In the genomic region with DNA sequence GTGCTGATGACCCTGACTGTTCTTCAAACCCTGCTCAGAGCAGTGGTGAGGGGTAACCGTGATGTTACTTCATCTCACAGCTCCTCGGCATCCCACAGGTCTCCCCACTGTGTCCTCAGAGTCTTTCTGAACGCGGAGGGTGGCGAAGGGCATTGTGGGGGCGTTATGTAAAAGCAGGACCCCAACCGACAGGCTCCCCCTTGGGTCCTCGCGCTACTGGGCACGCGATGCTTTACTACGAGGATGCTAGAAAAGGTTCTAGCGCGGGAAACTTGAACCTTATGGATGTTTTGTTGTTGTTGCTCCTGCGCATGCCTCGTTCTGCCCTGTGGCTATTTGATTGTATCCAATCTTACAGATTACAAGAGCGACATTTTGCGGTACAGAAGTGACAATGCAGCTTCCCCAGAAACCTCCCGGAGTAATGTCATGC, we compare ENCODE assay signal across 8 mouse cellular contexts. TPM values are rescaled to one million over a fixed set of nuclear protein-coding genes. Genes with fewer than 3 reads are reported as not detected.
DNase-seq lines count a peak whose midpoint lies in the region; ATAC-seq lines count a peak whose summit lies in the region.

A gene (minus strand): TSS at position 183 of the 433 bp plus-strand sequence.

- H3K4me1 ChIP-seq in limb, embryonic 11.5 days (ENCODE audit: control insufficient read depth, insufficient read depth, low read length), result peaks cover 16% of the 10 kb centered on the region; the same call in 1 of the 2 replicates
- H3K4me1 ChIP-seq in midbrain, embryonic 12.5 days, result peaks cover 37% of the 10 kb centered on the region
- H3K4me1 ChIP-seq in stomach, embryonic 16.5 days (ENCODE audit: control insufficient read depth, insufficient read depth, low read length), result peaks cover 31% of the 10 kb centered on the region

- H3K9ac ChIP-seq in limb, embryonic 11.5 days (ENCODE audit: low read length), result peak within 1 kb of the TSS; percentile 94
- H3K9ac ChIP-seq in midbrain, embryonic 12.5 days (replicated peaks), result peak within 1 kb of the TSS; percentile 96
- peak within 1 kb of the TSS; percentile 89 for H3K9ac ChIP-seq in stomach, embryonic 16.5 days (ENCODE audit: low read length)

- H3K4me3 ChIP-seq in limb, embryonic 11.5 days (ENCODE audit: low read depth, low read length), result peak within 1 kb of the TSS; percentile 82
- peak within 1 kb of the TSS; percentile 96 for H3K4me3 ChIP-seq in midbrain, embryonic 12.5 days
- H3K4me3 ChIP-seq in stomach, embryonic 16.5 days (replicated peaks; ENCODE audit: low read length), result peak within 1 kb of the TSS; percentile 61

- peaks cover 17% of the 10 kb centered on the region for H3K36me3 ChIP-seq in limb, embryonic 11.5 days (ENCODE audit: control insufficient read depth, insufficient read depth, low read length)
- H3K36me3 ChIP-seq in midbrain, embryonic 12.5 days, result peaks cover 44% of the 10 kb centered on the region
- H3K36me3 ChIP-seq in stomach, embryonic 16.5 days (ENCODE audit: control insufficient read depth, insufficient read depth, low read length), result 0 out of 2 replicates have a peak, but pooled peaks cover 13% of the 10 kb centered on the region

- no peak for DNase-seq in adrenal gland, postnatal 4 days (ENCODE audit: low spot score in 2 of 2)
- peak; percentile 31 to 39 for DNase-seq in heart, adult 9 months (ENCODE audit: low spot score in 2 of 2)
- peak; percentile 44 to 51 for DNase-seq in kidney, adult 8-10 months
- peak; percentile 66 for DNase-seq in limb, embryonic 11.5 days (ENCODE audit: low spot score)

- WGBS in limb, embryonic 11.5 days, result under 1% methylated on average over 19 of the region's 19 CpGs
- WGBS in midbrain, embryonic 12.5 days, result under 1% methylated on average over 19 of the region's 19 CpGs
- WGBS in stomach, embryonic 16.5 days, result 1% methylated on average over 19 of the region's 19 CpGs

- no peak for ATAC-seq in CD4-positive, CD25-positive, alpha-beta regulatory T cell, adult 4 months
- no peak for ATAC-seq in erythroblast, adult 5-6 weeks (replicated peaks; ENCODE audit: low FRiP score, poor library complexity, severe bottlenecking)
- ATAC-seq in limb, embryonic 11.5 days (ENCODE audit: insufficient number of reproducible peaks, low FRiP score, low TSS enrichment, low read depth), result peak; percentile 18; the same call in 1 of the 2 replicates
- no peak; the same call in 1 of the 2 replicates for ATAC-seq in midbrain, embryonic 12.5 days (ENCODE audit: low FRiP score, low read depth)
- no peak; the same call in 1 of the 2 replicates for ATAC-seq in stomach, embryonic 16.5 days (ENCODE audit: insufficient read depth, low FRiP score)

- peak within 1 kb of the TSS; percentile 98 for H3K4me2 ChIP-seq in limb, embryonic 11.5 days (ENCODE audit: low read depth, severe bottlenecking)
- peak within 1 kb of the TSS; percentile 99 for H3K4me2 ChIP-seq in midbrain, embryonic 12.5 days (replicated peaks)
- H3K4me2 ChIP-seq in stomach, embryonic 16.5 days (ENCODE audit: low read depth, low read length), result peak within 1 kb of the TSS; percentile 97

- H3K27me3 ChIP-seq in limb, embryonic 11.5 days (ENCODE audit: control insufficient read depth, insufficient read depth, low read length), result no peaks in the 10 kb centered on the region
- H3K27me3 ChIP-seq in midbrain, embryonic 12.5 days, result no peaks in the 10 kb centered on the region
- H3K27me3 ChIP-seq in stomach, embryonic 16.5 days (ENCODE audit: control insufficient read depth, insufficient read depth, low read length), result no peaks in the 10 kb centered on the region

- no peaks in the 10 kb centered on the region for H3K9me3 ChIP-seq in limb, embryonic 11.5 days (ENCODE audit: control insufficient read depth, low read length)
- no peaks in the 10 kb centered on the region for H3K9me3 ChIP-seq in midbrain, embryonic 12.5 days
- no peaks in the 10 kb centered on the region for H3K9me3 ChIP-seq in stomach, embryonic 16.5 days (replicated peaks; ENCODE audit: control insufficient read depth, low read length)

- H3K27ac ChIP-seq in limb, embryonic 11.5 days (replicated peaks; ENCODE audit: low read depth, low read length), result peak within 1 kb of the TSS; percentile 36; the same call in 1 of the 2 replicates
- H3K27ac ChIP-seq in midbrain, embryonic 12.5 days (replicated peaks), result peak within 1 kb of the TSS; percentile 93
- H3K27ac ChIP-seq in stomach, embryonic 16.5 days (ENCODE audit: low read length), result peak within 1 kb of the TSS; percentile 95

RNA-seq across cellular contexts. Expression of the gene that starts here (rescaled TPM):
- polyA plus RNA-seq in CD4-positive, CD25-positive, alpha-beta regulatory T cell, adult 4 months (2017; shearing (Covaris generic)), result 100 to 1,000 TPM; 243 to 284 TPM
- total RNA-seq in adrenal gland, postnatal 4 days (2021), result 100 to 1,000 TPM; 199 to 211 TPM
- total RNA-seq in erythroblast, adult 5-6 weeks (2015; ENCODE audit: low replicate concordance), result 156 and 181 TPM in 2 replicates
- 76.5 and 112 TPM in 2 replicates for total RNA-seq in erythroblast, adult 5-6 weeks (2017; ENCODE audit: low replicate concordance)
- polyA plus RNA-seq in limb, embryonic 11.5 days (2014; fragmentation: Nextera tagmentation; extraction: Ambion mirVana), result 277 and 290 TPM in 2 replicates
- polyA plus RNA-seq in midbrain, embryonic 12.5 days (2016; fragmentation: Nextera tagmentation; extraction: Ambion mirVana), result 279 TPM in 2 replicates
- 245 and 269 TPM in 2 replicates for polyA plus RNA-seq in stomach, embryonic 16.5 days (2015; fragmentation: Nextera tagmentation; extraction: Ambion mirVana)

Comparison
In these comparisons a context has a peak if more than half of its experiments do, and no peak if none do; other contexts are left out.
1. DNase-seq: peak in heart, adult 9 months (2 of 2), kidney, adult 8-10 months (2 of 2) and limb, embryonic 11.5 days (single experiment); none in adrenal gland, postnatal 4 days (0 of 2).
2. H3K27ac ChIP-seq: peak in every context shown above with its lines; median percentile 95 in stomach, embryonic 16.5 days; 93 in midbrain, embryonic 12.5 days; 36 in limb, embryonic 11.5 days.
3. Peak in every context shown above with its lines, with median percentiles within 50 percentile points of each other: H3K4me2 ChIP-seq, H3K4me3 ChIP-seq and H3K9ac ChIP-seq.